Mouse (Mus musculus): Measurements from ENCODE around the gene Slc25a12. TPM values are rescaled to one million over a fixed set of nuclear protein-coding genes. Genes with fewer than 3 reads are reported as not detected.

The Slc25a12 gene
- total and polyA plus RNA-seq, 2 experiments, result 13.6 to 13.7 TPM

- Histone ChIP-seq H3K4me1 (ENCODE audit: control insufficient read depth, insufficient read depth, low read length) (no peaks in the 10 kb centered on the region), H3K36me3 (ENCODE audit: control insufficient read depth, insufficient read depth, low read length) (peaks cover 11% of the 10 kb centered on the region; the same call in 1 of the 2 replicates), H3K9ac (ENCODE audit: low read depth, low read length) (no peak overlapping the region), H3K27me3 (ENCODE audit: control insufficient read depth, insufficient read depth, low read length) (no peaks in the 10 kb centered on the region), H3K27ac (replicated peaks; ENCODE audit: insufficient read depth, low read depth, low read length) (no peak overlapping the region), H3K79me2 (ENCODE audit: control insufficient read depth, insufficient read depth, low read length) (no peaks in the 10 kb centered on the region), H3K4me3 (ENCODE audit: insufficient read depth, low read depth, low read length) (no peak overlapping the region)
- DNase-seq (ENCODE audit: extremely low read depth, low read depth, low spot score), result no peak
- TF ChIP-seq CTCF (IDR thresholded peaks at IDR 0.05; ENCODE audit: low read depth, low read length) (no peak), POLR2A (IDR thresholded peaks at IDR 0.05; ENCODE audit: extremely low read depth, insufficient read depth, low read length) (no peak)
- WGBS, result 87% methylated on average over 6 of the region's 6 CpGs
Measured at GRCm38 (mm10) chr2:71290107-71290775, 77.3 kb downstream of the Slc25a12 start.

DNA sequence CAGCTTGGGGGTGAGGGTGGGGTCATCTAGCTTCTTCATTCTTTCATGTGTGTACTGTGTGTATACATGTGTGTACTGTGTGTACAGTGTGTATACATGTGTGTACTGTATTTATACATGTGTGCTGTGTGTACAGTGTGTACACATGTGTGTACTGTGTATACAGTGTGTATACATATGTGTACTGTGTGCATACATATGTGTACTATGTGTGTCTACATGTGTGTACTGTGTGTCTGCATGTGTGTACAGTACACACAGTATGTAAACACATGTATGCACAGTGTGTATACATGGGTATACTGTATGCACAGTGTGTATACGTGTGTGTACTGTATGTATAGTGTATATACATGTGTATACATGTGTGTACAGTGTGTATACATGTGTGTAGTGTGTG, 85.6 kb downstream of the Slc25a12 start:
- Histone ChIP-seq H3K4me3 (ENCODE audit: insufficient read depth, low read depth, low read length) (no peak overlapping the region), H3K4me1 (ENCODE audit: control insufficient read depth, insufficient read depth, low read length) (no peaks in the 10 kb centered on the region), H3K27me3 (ENCODE audit: control insufficient read depth, insufficient read depth, low read length) (no peaks in the 10 kb centered on the region), H3K27ac (replicated peaks; ENCODE audit: insufficient read depth, low read depth, low read length) (no peak overlapping the region), H3K36me3 (ENCODE audit: control insufficient read depth, insufficient read depth, low read length) (peaks cover 7% of the 10 kb centered on the region; the same call in 1 of the 2 replicates), H3K79me2 (ENCODE audit: control insufficient read depth, insufficient read depth, low read length) (no peaks in the 10 kb centered on the region), H3K9ac (ENCODE audit: low read depth, low read length) (no peak overlapping the region)
- 86% methylated on average over 1 of the region's 1 CpGs for WGBS
- no peak for DNase-seq (ENCODE audit: extremely low read depth, low read depth, low spot score)
- TF ChIP-seq CTCF (IDR thresholded peaks at IDR 0.05; ENCODE audit: low read depth, low read length) (no peak), POLR2A (IDR thresholded peaks at IDR 0.05; ENCODE audit: extremely low read depth, insufficient read depth, low read length) (no peak)

GRCm38 (mm10) chr2:71278791-71279775, 88.5 kb downstream of the Slc25a12 start:
- WGBS, result 89% methylated on average over 23 of the region's 23 CpGs
- Histone ChIP-seq H3K27me3 (ENCODE audit: control insufficient read depth, insufficient read depth, low read length) (no peaks in the 10 kb centered on the region), H3K4me1 (ENCODE audit: control insufficient read depth, insufficient read depth, low read length) (no peaks in the 10 kb centered on the region), H3K9ac (ENCODE audit: low read depth, low read length) (no peak overlapping the region), H3K79me2 (ENCODE audit: control insufficient read depth, insufficient read depth, low read length) (no peaks in the 10 kb centered on the region), H3K27ac (replicated peaks; ENCODE audit: insufficient read depth, low read depth, low read length) (no peak overlapping the region), H3K4me3 (ENCODE audit: insufficient read depth, low read depth, low read length) (no peak overlapping the region), H3K36me3 (ENCODE audit: control insufficient read depth, insufficient read depth, low read length) (peaks cover 16% of the 10 kb centered on the region; the same call in 1 of the 2 replicates)
- TF ChIP-seq POLR2A (IDR thresholded peaks at IDR 0.05; ENCODE audit: extremely low read depth, insufficient read depth, low read length), result no peak
- no peak for DNase-seq (ENCODE audit: extremely low read depth, low read depth, low spot score)

- TF ChIP-seq POLR2A (IDR thresholded peaks at IDR 0.05; ENCODE audit: extremely low read depth, insufficient read depth, low read length) (no peak), CTCF (IDR thresholded peaks at IDR 0.05; ENCODE audit: low read depth, low read length) (no peak)
- H3K27me3 ChIP-seq (ENCODE audit: control insufficient read depth, insufficient read depth, low read length), result no peaks in the 10 kb centered on the region
- 0 out of 2 replicates have a peak, but pooled peaks cover 2% of the 10 kb centered on the region for H3K4me1 ChIP-seq (ENCODE audit: control insufficient read depth, insufficient read depth, low read length)
- no peak for DNase-seq (ENCODE audit: extremely low read depth, low read depth, low spot score)
- H3K36me3 ChIP-seq (ENCODE audit: control insufficient read depth, insufficient read depth, low read length), result peaks cover 11% of the 10 kb centered on the region; the same call in 1 of the 2 replicates
- no peaks in the 10 kb centered on the region for H3K79me2 ChIP-seq (ENCODE audit: control insufficient read depth, insufficient read depth, low read length)
- H3K9ac ChIP-seq (ENCODE audit: low read depth, low read length), result no peak overlapping the region
- no peak overlapping the region for H3K27ac ChIP-seq (replicated peaks; ENCODE audit: insufficient read depth, low read depth, low read length)
- 88% methylated on average over 7 of the region's 7 CpGs for WGBS
- no peak overlapping the region for H3K4me3 ChIP-seq (ENCODE audit: insufficient read depth, low read depth, low read length)
Measured at GRCm38 (mm10) chr2:71275734-71276133, 91.8 kb downstream of the Slc25a12 start.

DNA sequence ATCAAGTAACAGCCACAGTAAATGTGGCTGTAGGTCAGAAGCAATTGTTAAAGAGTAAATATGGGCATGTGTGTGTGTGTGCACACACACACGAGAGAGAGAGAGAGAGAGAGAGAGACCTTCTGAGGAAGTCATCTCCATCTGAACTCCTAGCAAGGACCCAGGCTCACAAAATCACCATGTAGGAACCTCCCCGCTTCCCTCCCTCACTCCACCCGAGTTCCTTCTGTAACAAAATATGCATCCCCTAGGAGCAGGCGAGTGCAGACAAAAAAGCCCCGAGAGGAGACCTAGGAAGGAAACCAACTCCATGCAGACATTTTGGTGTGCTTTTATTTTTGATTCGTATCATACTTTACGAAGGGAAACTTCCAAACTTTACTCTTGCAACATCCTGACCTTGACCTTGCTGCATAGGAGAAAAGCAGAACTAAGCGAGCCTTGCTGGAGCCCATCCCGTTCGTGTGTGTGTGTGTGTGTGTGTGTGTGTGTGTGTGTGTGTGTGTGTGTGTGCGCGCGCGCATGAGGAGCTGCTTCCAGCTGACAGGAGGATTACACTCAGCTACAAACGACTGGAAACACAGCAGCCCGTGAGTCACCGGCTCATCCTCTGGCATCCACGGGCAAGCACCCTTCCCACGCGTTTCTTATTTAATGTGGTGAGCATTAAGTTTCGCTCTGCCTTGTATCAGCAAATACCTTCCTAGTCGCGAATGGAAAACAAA, 93.4 kb downstream of the Slc25a12 start:
- no peak for TF ChIP-seq CTCF (IDR thresholded peaks at IDR 0.05; ENCODE audit: low read depth, low read length)
- TF ChIP-seq POLR2A (IDR thresholded peaks at IDR 0.05; ENCODE audit: extremely low read depth, insufficient read depth, low read length), result no peak
- Histone ChIP-seq H3K27me3 (ENCODE audit: control insufficient read depth, insufficient read depth, low read length) (no peaks in the 10 kb centered on the region), H3K27ac (replicated peaks; ENCODE audit: insufficient read depth, low read depth, low read length) (no peak overlapping the region), H3K36me3 (ENCODE audit: control insufficient read depth, insufficient read depth, low read length) (peaks cover 11% of the 10 kb centered on the region; the same call in 1 of the 2 replicates), H3K4me3 (ENCODE audit: insufficient read depth, low read depth, low read length) (peak overlapping the region; percentile 45), H3K4me1 (ENCODE audit: control insufficient read depth, insufficient read depth, low read length) (0 out of 2 replicates have a peak, but pooled peaks cover 2% of the 10 kb centered on the region), H3K79me2 (ENCODE audit: control insufficient read depth, insufficient read depth, low read length) (no peaks in the 10 kb centered on the region), H3K9ac (ENCODE audit: low read depth, low read length) (peak overlapping the region; percentile 53; the same call in 1 of the 2 replicates)
- DNase-seq (ENCODE audit: extremely low read depth, low read depth, low spot score), result peak; percentile 67
- WGBS, result 30% methylated on average over 23 of the region's 23 CpGs
